Mouse (Mus musculus): Measurements from ENCODE around the gene Dck. TPM values are rescaled to one million over a fixed set of nuclear protein-coding genes. Genes with fewer than 3 reads are reported as not detected.

Dck gene
- total and polyA plus RNA-seq, 2 experiments = 1.4 to 3.0 TPM

DNA sequence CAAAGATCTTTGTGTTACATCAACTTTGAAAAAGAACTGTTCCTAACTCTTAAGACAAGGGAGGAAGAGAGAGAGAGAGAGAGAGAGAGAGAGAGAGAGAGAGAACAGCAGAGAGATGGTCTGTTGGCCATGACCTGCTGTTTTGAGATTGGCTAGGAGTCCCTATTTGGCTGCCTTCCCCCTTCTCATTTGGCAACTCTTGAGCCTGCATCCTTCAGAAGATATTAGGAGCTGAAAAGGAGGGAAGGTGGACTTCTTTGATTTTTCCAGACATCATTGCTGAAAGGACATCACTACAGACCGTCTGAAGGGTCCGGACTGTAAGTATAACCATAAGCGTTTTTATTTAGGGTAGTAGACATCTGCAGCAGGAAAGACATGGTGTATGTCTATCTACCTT, 28.9 kb downstream of the Dck start:
- H3K36me3 ChIP-seq (ENCODE audit: control insufficient read depth, insufficient read depth, low read length) = no peaks in the 10 kb centered on the region
- no peaks in the 10 kb centered on the region for H3K27me3 ChIP-seq (ENCODE audit: control insufficient read depth, insufficient read depth, low read length)
- peaks cover 11% of the 10 kb centered on the region for H3K4me1 ChIP-seq (ENCODE audit: control insufficient read depth, insufficient read depth, low read length)
- no peak for DNase-seq (ENCODE audit: extremely low read depth, low read depth, low spot score)
- WGBS = 90% methylated on average over 3 of the region's 3 CpGs
- no peak overlapping the region for H3K4me3 ChIP-seq (ENCODE audit: insufficient read depth, low read depth, low read length)
- no peak overlapping the region for H3K27ac ChIP-seq (replicated peaks; ENCODE audit: insufficient read depth, low read depth, low read length)
- TF ChIP-seq POLR2A (IDR thresholded peaks at IDR 0.05; ENCODE audit: extremely low read depth, insufficient read depth, low read length) (no peak), CTCF (IDR thresholded peaks at IDR 0.05; ENCODE audit: low read depth, low read length) (no peak)
- no peak overlapping the region for H3K9ac ChIP-seq (ENCODE audit: low read depth, low read length)
- no peaks in the 10 kb centered on the region for H3K79me2 ChIP-seq (ENCODE audit: control insufficient read depth, insufficient read depth, low read length)

DNA sequence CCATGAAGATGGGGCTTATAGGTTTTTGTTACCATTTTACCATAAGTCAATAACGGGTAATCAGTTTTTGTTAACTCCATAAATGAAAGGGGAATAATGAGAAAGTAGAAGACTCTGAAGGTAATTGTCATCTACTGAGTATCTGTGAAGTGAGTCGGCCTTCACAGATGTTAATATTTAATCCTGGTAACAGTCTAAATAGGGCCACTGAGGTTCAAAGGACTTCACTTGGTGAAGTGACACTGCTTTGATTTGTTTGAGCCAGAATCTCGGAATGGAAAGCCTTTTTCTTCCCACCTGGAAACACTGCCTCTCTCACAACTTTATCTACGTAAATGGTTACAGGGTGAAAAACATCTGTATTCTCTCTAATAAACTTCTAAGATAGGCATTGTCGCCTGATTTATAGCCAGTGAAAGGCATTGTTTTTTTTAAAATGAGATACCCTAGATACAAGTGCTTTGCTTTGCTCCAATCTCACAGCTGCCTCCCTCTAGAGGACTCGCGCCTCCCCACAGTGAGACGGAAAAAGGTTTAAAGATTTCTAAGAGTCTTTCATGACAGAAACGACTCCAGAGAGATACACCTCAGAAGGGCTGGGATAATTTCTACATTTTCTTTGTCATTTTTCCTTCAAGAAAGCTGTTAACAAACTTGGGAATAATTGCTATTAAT, 31.3 kb downstream of the Dck start:
- WGBS = 20% methylated on average over 9 of the region's 9 CpGs
- peak overlapping the region; percentile 23; the same call in 1 of the 2 replicates for H3K4me3 ChIP-seq (ENCODE audit: insufficient read depth, low read depth, low read length)

DNA sequence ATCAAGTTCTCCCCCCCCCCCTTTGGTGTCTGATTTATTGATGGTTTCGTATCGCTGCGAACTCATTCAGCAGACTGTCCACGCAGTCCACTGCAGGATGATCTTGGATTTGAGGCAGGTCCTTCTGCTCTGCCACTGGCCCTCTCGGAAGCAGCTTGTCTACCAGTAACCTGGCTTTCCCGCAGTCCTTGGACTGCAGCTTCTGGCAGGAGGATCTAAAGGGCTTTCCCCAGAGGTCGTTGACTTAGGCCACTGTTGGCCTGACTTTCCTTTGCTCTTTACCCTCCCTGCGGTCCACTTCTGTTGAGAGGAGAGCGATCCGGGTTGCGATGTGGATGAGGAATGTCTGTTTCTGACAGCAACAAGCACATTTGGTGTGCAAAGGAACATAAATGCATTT, 31.8 kb downstream of the Dck start:
- H3K9ac ChIP-seq (ENCODE audit: low read depth, low read length) = no peak overlapping the region
- H3K27ac ChIP-seq (replicated peaks; ENCODE audit: insufficient read depth, low read depth, low read length) = peak overlapping the region; percentile 65
- H3K79me2 ChIP-seq (ENCODE audit: control insufficient read depth, insufficient read depth, low read length) = no peaks in the 10 kb centered on the region
- H3K27me3 ChIP-seq (ENCODE audit: control insufficient read depth, insufficient read depth, low read length) = no peaks in the 10 kb centered on the region
- no peak overlapping the region for H3K4me3 ChIP-seq (ENCODE audit: insufficient read depth, low read depth, low read length)
- TF ChIP-seq CTCF (IDR thresholded peaks at IDR 0.05; ENCODE audit: low read depth, low read length) (no peak), POLR2A (IDR thresholded peaks at IDR 0.05; ENCODE audit: extremely low read depth, insufficient read depth, low read length) (no peak)
- H3K36me3 ChIP-seq (ENCODE audit: control insufficient read depth, insufficient read depth, low read length) = no peaks in the 10 kb centered on the region
- peak; percentile 98 for DNase-seq (ENCODE audit: extremely low read depth, low read depth, low spot score)
- WGBS = 24% methylated on average over 11 of the region's 11 CpGs
- H3K4me1 ChIP-seq (ENCODE audit: control insufficient read depth, insufficient read depth, low read length) = peaks cover 11% of the 10 kb centered on the region

More for the DNA sequence above, 31.3 kb downstream of the Dck start:
- Histone ChIP-seq H3K36me3 (ENCODE audit: control insufficient read depth, insufficient read depth, low read length) (no peaks in the 10 kb centered on the region), H3K9ac (ENCODE audit: low read depth, low read length) (no peak overlapping the region), H3K4me1 (ENCODE audit: control insufficient read depth, insufficient read depth, low read length) (peaks cover 11% of the 10 kb centered on the region), H3K79me2 (ENCODE audit: control insufficient read depth, insufficient read depth, low read length) (no peaks in the 10 kb centered on the region), H3K27me3 (ENCODE audit: control insufficient read depth, insufficient read depth, low read length) (no peaks in the 10 kb centered on the region), H3K27ac (replicated peaks; ENCODE audit: insufficient read depth, low read depth, low read length) (peak overlapping the region; percentile 59)
- no peak for TF ChIP-seq POLR2A (IDR thresholded peaks at IDR 0.05; ENCODE audit: extremely low read depth, insufficient read depth, low read length)
- TF ChIP-seq CTCF (IDR thresholded peaks at IDR 0.05; ENCODE audit: low read depth, low read length) = no peak
- DNase-seq (ENCODE audit: extremely low read depth, low read depth, low spot score) = peak; percentile 91

DNA sequence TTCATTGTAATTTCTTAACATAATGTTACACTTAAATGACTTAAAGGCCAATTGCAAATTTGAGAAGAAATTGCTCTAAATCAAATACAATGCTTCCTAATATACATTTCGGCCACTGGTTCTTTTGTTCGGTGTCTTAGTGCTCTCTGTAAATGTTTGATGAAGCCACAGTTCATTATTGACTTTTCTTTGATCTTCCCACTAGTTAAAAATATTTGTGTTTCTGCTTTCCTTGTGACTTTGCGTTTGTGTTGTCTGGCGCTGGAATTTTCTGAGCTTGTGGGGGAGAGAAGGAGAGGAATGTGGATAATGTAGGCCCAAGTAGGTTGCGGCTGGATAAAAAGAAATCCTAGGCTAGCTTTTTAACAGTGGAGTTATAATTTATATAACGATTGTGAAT, 32.3 kb downstream of the Dck start:
- no peaks in the 10 kb centered on the region for H3K36me3 ChIP-seq (ENCODE audit: control insufficient read depth, insufficient read depth, low read length)

DNA sequence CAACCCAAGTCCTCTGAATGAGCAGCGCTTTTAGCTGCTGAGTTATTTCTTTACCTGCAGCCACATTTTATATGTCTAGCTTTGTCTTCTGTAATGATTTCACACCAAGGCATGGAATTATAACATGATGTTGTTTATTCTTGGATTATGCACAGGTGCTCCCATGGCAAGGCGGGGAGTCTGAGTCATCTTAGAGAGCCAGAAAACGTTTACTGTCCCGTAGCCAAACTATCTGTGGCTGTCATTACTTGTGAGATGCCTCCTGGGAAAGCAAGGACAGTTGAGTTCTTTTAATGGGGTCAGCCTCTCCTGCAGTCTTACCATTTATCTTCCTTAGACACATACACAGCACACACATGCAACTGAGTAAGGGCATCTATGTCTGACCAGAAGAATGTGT, 40.8 kb downstream of the Dck start:
- TF ChIP-seq CTCF (IDR thresholded peaks at IDR 0.05; ENCODE audit: low read depth, low read length) (no peak), POLR2A (IDR thresholded peaks at IDR 0.05; ENCODE audit: extremely low read depth, insufficient read depth, low read length) (no peak)
- Histone ChIP-seq H3K79me2 (ENCODE audit: control insufficient read depth, insufficient read depth, low read length) (no peaks in the 10 kb centered on the region), H3K27me3 (ENCODE audit: control insufficient read depth, insufficient read depth, low read length) (no peaks in the 10 kb centered on the region), H3K36me3 (ENCODE audit: control insufficient read depth, insufficient read depth, low read length) (no peaks in the 10 kb centered on the region), H3K4me3 (ENCODE audit: insufficient read depth, low read depth, low read length) (no peak overlapping the region), H3K27ac (replicated peaks; ENCODE audit: insufficient read depth, low read depth, low read length) (no peak overlapping the region), H3K4me1 (ENCODE audit: control insufficient read depth, insufficient read depth, low read length) (no peaks in the 10 kb centered on the region), H3K9ac (ENCODE audit: low read depth, low read length) (no peak overlapping the region)
- no peak for DNase-seq (ENCODE audit: extremely low read depth, low read depth, low spot score)
- WGBS = 93% methylated on average over 4 of the region's 4 CpGs

More for the DNA sequence above, 32.3 kb downstream of the Dck start:
- no peaks in the 10 kb centered on the region for H3K79me2 ChIP-seq (ENCODE audit: control insufficient read depth, insufficient read depth, low read length)
- no peak overlapping the region for H3K9ac ChIP-seq (ENCODE audit: low read depth, low read length)
- peaks cover 9% of the 10 kb centered on the region for H3K4me1 ChIP-seq (ENCODE audit: control insufficient read depth, insufficient read depth, low read length)
- no peaks in the 10 kb centered on the region for H3K27me3 ChIP-seq (ENCODE audit: control insufficient read depth, insufficient read depth, low read length)
- H3K27ac ChIP-seq (replicated peaks; ENCODE audit: insufficient read depth, low read depth, low read length) = peak overlapping the region; percentile 65
- 22% methylated on average over 6 of the region's 6 CpGs for WGBS
- TF ChIP-seq CTCF (IDR thresholded peaks at IDR 0.05; ENCODE audit: low read depth, low read length) (no peak), POLR2A (IDR thresholded peaks at IDR 0.05; ENCODE audit: extremely low read depth, insufficient read depth, low read length) (no peak)
- peak; percentile 89 for DNase-seq (ENCODE audit: extremely low read depth, low read depth, low spot score)
- no peak overlapping the region for H3K4me3 ChIP-seq (ENCODE audit: insufficient read depth, low read depth, low read length)

DNA sequence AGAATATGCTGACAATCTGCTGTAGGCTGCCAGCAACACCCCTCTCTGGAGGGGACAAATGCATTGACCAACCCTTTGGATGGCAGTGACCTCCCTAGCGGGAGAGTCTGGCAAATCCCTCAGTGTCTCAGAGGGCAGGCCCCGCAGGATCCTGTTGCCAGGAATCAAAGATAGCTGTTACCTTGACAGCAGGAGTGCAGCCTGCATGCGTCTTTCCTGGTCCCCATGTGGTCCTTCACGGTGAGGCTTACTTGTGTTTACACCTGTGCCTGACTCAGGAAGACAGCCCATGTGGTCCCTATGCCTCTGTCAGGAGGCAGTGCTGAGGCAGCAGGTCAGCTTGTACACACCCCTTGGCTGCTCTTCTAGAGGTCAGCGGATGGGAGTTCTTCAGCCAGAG, 41.5 kb downstream of the Dck start:
- Histone ChIP-seq H3K4me3 (ENCODE audit: insufficient read depth, low read depth, low read length) (no peak overlapping the region), H3K79me2 (ENCODE audit: control insufficient read depth, insufficient read depth, low read length) (no peaks in the 10 kb centered on the region), H3K9ac (ENCODE audit: low read depth, low read length) (no peak overlapping the region), H3K4me1 (ENCODE audit: control insufficient read depth, insufficient read depth, low read length) (no peaks in the 10 kb centered on the region), H3K36me3 (ENCODE audit: control insufficient read depth, insufficient read depth, low read length) (no peaks in the 10 kb centered on the region), H3K27me3 (ENCODE audit: control insufficient read depth, insufficient read depth, low read length) (no peaks in the 10 kb centered on the region), H3K27ac (replicated peaks; ENCODE audit: insufficient read depth, low read depth, low read length) (no peak overlapping the region)
- WGBS = 45% methylated on average over 5 of the region's 5 CpGs
- TF ChIP-seq POLR2A (IDR thresholded peaks at IDR 0.05; ENCODE audit: extremely low read depth, insufficient read depth, low read length) (no peak), CTCF (IDR thresholded peaks at IDR 0.05; ENCODE audit: low read depth, low read length) (no peak)
- DNase-seq (ENCODE audit: extremely low read depth, low read depth, low spot score) = no peak

Measured in liver, adult 2 months (tissue).